Mouse (Mus musculus): ENCODE measurements around the gene Rims1.

DNA sequence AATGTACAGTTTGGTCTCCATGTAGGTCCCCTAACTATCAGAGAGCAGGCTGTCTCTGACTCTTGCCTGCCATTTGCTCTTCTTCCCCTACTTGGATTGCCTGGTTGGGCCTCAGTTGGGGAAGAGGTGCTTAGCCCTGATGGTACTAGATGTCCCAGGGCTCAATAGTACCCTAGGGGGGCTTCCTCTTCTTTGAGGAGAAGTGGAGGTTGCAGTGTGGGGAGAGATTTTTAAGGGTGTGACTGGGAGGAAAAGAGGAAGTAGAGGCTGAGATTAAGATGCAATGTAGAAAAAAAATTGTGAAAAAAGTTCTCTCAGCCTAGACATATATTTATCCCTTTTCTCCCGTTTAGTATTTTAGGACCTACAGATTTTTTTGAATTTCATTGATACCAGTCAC is 525.8 kb downstream of the Rims1 start:
- TF ChIP-seq CTCF (IDR thresholded peaks at IDR 0.05; ENCODE audit: borderline replicate concordance, insufficient read depth, low read length) (no peak), POLR2A (IDR thresholded peaks at IDR 0.05; ENCODE audit: low read depth, low read length) (no peak)
